Mouse (Mus musculus) v-Abl transformed pro-B cells (cell line): ENCODE measurements around the gene Mef2d.

Experiments used
- in situ Hi-C, 2 experiments: fragments of 400-800 bp; cut with MboI; formaldehyde crosslinking; loops; one replicate each; pipeline ENCODE4 v1.15.1; 2025; ENCODE audit not compliant: unreplicated experiment in 2 of 2

The Mef2d gene

GRCm38 (mm10) chr3:88177106-88177505, 34.9 kb downstream of the Mef2d start:
- in situ Hi-C loops, result loop anchor here in 1 of 2 experiments (5.0 kb wide), 1 partner anchor 40 kb away; no protein-coding TSS in a partner anchor

- in situ Hi-C loops, result loop anchor here in 1 of 2 experiments (5.0 kb wide), 1 partner anchor 40 kb away; no protein-coding TSS in a partner anchor
These were observed 35.6 kb downstream of the Mef2d start for GRCm38 (mm10) chr3:88177562-88178345.

GRCm38 (mm10) chr3:88178346-88178733, 36.2 kb downstream of the Mef2d start:
- in situ Hi-C loops, result loop anchor here in 1 of 2 experiments (5.0 kb wide), 1 partner anchor 41 kb away; no protein-coding TSS in a partner anchor

DNA sequence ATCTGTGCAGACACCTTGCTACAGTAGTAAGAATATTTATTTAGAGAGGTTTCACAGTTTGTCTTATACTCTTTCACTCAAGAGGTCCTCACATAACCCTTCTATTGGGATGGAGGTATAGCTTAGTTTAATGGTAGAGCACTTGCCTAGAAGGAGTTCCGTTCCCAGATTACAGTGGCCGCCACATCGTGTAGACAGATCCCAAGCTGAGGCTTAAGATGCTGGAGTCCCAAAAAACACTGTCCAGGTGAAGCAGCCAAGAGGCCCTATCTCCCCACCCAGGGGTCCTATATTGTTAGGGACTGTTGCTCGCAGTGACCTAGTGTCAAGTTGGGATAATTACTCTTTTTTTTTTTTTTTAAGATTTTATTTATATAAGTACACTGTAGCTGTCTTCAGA, 36.8 kb downstream of the Mef2d start:
- in situ Hi-C loops, result loop anchor here in 1 of 2 experiments (5.0 kb wide), 1 partner anchor 42 kb away; no protein-coding TSS in a partner anchor

DNA sequence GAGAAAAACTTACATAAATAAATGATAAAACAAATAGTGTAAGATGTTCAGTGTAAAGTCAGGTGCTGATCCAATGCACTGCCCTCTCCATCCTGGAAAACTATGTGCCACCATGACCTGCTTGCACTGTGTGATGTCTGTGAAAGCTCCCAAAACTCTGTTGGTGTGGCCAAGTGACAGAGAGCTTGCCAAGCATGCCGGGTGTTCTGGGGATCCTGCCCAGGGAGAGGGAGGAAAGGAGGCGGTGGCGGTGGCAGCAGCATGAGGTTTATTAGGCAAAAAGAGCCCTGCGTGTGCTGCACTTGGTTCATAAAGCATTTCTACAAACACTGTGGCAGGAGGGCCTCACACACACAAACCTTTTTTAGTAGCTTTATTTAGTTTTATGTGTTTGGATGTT, 39.2 kb downstream of the Mef2d start:
- in situ Hi-C loops, result no loop called here

DNA sequence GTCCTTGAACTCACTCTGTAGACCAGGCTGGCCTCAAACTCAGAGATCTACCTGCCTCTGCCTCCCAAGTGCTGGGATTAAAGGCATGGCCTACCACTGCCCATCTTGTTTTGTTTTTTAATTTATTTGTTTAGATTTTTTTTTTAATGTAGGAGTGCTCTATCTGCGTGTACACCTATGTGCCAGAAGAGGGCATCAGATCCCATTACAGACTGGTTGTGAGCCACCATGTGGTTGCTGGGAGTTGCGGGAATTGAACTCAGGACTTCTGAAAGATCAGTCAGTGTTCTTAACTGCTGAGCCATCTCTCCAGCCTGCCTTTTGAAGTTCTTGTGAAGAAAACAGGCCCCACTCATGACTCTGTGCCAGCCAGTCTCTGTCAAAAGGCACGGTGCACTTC, 44.3 kb downstream of the Mef2d start:
- in situ Hi-C loops, result no loop called here

GRCm38 (mm10) chr3:88191146-88191545, 49.0 kb downstream of the Mef2d start:
- in situ Hi-C loops, result loop anchor here (5.0 to 10.0 kb wide), 2 partner anchors 51 to 186 kb away; partner anchors contain the start of gene Bcan (in 1 of the 2)

DNA sequence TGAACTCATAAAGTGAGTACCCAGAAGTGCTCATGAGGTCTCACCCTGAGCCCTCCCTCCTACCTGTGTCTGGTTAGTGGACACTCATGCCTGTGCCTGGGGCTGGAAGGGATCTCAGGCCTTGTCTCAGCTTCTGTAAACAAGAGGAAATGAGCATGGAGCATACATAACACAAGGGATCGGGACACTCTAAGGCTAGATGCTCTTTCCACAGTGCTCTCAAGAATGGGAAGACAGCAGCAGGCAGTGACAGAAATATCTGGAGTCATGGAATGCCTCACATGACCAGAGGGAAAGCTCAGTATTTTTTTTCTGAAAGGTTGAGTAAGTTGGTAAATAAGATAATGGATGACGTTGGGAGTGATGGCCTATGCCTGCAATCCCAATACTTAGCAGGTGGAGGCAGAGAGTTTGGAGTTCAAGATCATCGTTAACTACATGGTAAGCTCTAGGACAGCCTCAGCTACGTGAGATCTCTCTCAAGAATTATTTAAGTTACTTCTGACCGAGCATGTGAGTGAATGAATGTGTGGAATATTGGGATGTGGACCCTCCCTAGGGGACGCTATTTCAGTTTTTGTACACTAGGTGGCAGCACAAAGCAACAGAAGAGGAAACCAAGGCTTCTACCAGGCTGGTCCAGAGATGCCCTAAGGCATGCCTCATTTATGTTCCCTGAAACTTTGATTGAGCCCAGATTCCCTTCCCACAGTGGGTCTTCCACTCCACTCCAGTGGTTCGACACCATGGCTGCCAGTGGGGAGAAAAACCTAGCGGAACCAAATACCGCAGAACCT, 49.8 kb downstream of the Mef2d start:
- in situ Hi-C loops, result loop anchor here (5.0 to 10.0 kb wide), 2 partner anchors 50 to 187 kb away; partner anchors contain the start of gene Bcan (in 1 of the 2)

- in situ Hi-C loops, result loop anchor here in 1 of 2 experiments (10.0 kb wide), 1 partner anchor 193 kb away; the partner anchor contains the start of gene Bcan
These were observed 55.8 kb downstream of the Mef2d start for GRCm38 (mm10) chr3:88197741-88198504.

DNA sequence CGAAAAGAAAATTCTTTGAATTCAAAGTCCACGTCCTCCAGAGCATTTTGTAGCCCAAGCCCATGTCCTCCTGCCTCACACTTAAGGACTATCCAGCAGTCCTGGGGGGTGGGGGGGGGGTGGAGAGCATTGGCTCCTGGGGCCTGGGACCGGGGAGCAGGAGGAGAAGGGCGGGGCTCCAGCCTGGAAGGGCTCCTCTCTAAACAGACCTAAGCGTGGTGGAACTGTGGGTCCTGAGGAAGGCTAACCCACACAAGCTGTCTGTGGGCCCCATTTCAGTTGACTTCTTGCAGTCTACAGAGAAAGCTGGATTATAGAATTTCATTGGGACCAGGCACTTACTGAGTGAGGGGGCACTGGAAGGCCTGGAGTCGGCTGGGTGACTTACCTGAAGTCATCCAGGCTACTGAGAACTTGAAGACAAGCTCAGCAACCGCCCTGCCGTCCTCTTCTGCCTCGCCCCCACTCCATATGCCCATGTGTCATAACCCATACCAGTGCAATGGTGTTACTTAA, 56.4 kb downstream of the Mef2d start:
- in situ Hi-C loops, result loop anchor here in 1 of 2 experiments (10.0 kb wide), 1 partner anchor 194 kb away; the partner anchor contains the start of gene Bcan

DNA sequence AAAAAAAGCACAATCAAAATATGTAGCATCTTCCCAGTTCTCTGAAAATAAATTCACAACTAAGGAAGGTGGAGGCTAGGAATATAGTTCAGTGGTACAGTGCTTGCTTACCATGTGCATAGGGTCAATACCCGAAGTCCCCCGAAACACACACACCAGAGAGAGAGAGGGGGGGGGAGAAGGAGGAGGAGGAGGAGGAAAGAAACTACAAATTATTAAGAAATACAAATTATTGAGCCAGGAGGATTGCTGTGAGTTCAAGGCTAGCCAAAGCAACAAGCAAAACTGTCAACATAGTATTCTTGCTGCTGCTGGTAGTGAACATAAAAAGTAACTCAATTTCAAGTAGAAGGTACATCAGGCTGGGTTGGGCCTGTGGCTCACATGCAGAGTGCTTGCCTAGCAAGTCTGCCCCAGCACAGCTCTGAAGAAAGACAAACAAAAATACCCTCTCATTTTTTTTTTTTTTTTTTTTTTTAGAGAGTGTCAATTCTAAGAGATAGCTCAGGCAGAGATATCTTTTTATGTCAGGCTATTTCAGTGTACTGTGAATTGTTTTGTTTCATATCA, 57.5 kb downstream of the Mef2d start:
- in situ Hi-C loops, result loop anchor here in 1 of 2 experiments (10.0 kb wide), 1 partner anchor 195 kb away; the partner anchor contains the start of gene Bcan

- in situ Hi-C loops, result no loop called here
These were observed 58.2 kb downstream of the Mef2d start for GRCm38 (mm10) chr3:88200161-88200971.

GRCm38 (mm10) chr3:88200972-88201330, 58.8 kb downstream of the Mef2d start:
- in situ Hi-C loops, result no loop called here

- in situ Hi-C loops, result no loop called here
These were observed 59.5 kb downstream of the Mef2d start for GRCm38 (mm10) chr3:88201640-88202039.

GRCm38 (mm10) chr3:88202986-88203385, 60.8 kb downstream of the Mef2d start:
- in situ Hi-C loops, result no loop called here

GRCm38 (mm10) chr3:88203456-88203855, 61.3 kb downstream of the Mef2d start:
- in situ Hi-C loops, result no loop called here

DNA sequence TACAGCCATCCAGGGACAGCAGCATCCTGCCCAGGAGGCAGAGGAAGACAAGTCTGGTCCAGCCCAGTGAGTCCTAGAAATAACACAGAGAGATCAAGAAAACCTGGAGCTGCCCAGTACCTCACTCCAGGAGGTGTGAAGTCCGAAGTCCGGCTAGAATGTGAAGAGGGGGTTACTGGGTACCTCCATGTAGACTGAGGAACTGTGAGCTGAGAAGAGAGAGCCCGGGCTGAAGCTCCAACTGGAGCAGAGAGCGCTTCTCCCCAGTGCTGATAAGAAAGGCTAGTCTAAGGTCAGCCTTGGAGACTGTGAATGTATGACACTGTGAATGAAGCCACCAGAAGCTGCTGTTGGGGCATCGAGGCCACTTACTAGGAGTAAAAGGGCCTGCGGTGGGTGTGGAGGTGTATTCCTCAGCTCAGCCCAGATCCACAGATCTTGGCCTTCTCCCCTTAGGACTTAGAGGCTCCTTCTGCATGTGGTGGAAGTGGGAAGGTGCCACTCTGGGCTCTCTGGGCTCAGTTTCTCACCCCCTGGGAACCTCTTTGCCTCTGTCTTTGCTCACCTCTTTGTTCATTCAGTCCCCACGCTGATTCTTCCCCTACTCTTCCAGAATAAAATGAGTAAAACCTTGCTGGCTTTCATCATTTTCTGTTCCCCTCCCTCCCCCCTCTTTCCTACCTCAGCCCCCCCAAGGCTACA, 62.0 kb downstream of the Mef2d start:
- in situ Hi-C loops, result no loop called here

GRCm38 (mm10) chr3:88204751-88205150, 62.6 kb downstream of the Mef2d start:
- in situ Hi-C loops, result no loop called here
